Mouse (Mus musculus): ENCODE measurements around the gene Adcy2.

Gene Adcy2

DNA sequence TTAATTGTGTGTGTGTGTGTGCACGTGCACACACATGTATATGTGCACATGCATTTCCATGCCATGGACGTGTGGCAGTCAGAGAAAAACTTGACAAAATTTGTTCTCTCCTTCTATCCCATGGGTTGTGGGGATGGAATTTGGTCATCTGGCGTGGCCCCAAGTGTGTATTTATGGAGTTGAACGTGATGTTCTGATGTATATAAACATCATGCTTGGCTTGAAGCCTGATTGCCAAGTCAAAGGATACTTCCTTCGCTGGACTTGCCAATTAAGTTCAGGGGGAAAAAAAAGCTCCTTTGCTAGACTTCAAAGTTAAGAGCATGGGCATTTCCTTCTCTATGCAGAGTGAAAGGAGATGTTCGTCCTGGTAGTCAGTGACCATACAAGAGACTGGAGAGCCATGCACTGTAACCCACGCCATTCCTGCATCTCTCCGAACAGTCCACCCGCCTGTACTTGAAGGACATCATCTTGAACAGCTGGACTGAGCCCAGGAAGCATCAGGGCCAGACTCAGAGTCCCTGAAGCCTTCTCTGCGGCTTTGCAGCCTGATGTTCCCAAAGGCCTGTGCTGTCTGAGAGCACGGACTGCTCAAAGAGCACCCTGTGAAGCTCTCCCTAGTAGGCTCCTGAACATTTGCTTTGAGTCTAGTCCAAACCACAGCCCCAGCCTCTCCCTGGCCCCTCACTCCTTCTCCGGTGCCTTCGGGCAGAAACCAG, 178.3 kb downstream of the Adcy2 start:
- no peak for DNase-seq

GRCm38 (mm10) chr13:68815704-68816477, 183.4 kb downstream of the Adcy2 start:
- no peak for DNase-seq

DNA sequence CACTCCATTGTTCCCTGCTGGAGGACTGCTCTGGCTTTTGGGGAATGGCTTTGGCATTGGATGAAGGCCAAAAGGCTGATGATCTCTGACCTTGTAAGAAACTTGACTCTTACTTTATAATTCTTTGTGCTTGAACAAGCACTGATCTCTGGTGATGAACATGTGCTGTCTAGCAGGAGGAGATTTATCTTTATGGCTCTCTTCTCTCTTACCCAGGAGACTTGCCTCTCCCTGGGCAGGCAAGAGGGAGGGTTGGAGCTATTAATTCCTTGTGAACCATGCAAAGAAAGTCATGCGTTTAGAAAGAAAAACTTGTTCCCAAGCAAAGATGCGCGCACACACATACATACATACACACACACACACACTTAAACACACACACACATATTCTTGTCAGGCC, 188.2 kb downstream of the Adcy2 start:
- no peak for DNase-seq

- peak; percentile 12 for DNase-seq
Measured at GRCm38 (mm10) chr13:68799777-68800176, 199.6 kb downstream of the Adcy2 start.

GRCm38 (mm10) chr13:68793286-68793685, 206.1 kb downstream of the Adcy2 start:
- no peak for DNase-seq

DNA sequence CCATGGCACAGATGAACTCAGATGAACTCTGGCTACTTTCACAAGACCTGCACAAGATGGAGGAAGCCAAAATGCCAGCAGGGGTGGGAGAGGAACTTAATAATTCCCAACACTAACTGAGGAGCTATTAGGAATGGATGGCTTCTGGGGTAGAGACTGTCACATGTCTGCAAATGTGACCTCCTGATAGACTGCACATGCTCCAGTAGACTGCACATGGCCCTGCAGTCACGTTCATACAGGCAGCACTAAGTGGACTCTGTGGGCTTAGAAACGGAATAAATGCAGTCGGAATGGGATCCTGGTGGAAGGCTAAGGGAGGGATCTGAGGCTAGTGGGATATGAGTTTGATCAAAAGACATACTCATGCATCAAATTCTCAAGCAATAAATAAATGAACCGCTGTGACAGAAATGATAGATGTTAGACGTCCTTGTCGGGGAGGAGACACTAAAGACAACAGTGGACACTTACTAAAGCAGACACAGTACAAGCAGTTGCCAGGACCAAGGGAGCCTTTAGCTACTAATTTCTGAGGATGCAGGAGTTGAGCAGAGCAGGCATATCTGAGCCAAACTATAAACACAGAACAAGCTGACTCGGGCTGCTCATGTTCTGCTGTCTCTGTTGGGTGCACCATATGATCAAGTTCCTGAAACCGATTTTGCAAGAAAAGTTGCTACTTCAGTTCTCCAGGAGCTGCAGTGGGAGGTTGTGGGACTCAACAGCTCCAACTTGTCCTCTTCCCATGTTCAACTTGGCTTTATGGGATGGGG, 211.9 kb downstream of the Adcy2 start:
- no peak for DNase-seq

GRCm38 (mm10) chr13:68783096-68783495, 216.2 kb downstream of the Adcy2 start:
- DNase-seq: no peak

DNA sequence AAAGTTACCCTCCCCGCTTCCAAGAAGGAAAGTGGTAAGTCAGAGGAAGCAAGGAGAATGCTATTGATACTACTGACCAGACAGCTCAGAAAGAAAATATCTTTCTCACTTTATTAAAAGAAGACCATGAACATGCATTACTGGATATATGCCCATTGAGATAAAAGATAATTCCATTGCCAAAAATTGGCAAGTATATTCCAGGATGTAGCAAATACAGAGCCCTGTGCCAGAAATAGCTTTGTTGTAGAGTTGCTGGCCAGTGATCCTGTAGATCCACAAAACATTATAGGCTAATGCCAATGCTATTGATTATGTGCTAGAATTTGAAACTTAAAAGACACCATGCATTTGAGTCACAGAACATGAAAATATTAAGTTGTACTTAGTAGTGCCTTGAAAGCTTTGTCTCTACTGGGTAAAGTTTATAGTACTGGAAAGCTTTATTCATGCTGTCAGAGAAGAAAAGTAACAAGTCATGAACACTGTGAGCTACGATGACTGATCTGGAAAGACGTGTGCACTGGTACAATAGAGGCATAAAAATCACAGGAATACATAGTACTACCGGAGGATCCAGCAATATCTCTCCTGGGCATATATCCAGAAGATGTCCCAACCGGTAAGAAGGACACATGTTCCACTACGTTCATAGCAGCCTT, 221.2 kb downstream of the Adcy2 start:
- no peak for DNase-seq

DNA sequence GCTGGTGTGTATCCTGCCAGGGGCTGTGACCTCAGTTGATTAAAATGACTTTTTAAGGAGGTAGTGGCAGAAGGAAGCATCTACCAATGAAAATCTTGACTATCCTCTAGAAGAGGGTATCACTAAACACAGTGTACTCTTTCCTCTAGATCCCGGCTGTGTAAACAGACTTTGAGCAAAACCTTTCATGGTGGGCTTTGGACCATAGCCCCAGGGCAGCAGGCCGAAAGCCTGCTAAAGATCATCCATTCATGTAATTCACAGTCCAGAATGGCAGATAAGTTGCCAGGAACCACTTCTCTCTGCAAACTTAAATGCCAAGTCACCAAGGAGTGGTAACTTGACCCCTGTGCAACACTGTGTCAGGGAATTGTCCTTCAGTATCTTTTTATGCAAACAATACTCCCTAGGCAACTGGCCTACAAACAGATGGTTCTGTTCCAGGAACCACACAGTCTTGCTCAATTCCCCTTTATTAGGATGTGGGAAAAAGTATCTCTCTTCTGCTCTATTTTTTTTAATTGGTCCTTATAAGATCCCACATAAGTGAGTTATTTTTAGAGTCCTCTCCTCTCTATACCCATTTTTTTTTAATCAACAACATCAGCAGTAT, 225.6 kb downstream of the Adcy2 start:
- no peak for DNase-seq

GRCm38 (mm10) chr13:68768588-68768987, 230.8 kb downstream of the Adcy2 start:
- no peak for DNase-seq

DNA sequence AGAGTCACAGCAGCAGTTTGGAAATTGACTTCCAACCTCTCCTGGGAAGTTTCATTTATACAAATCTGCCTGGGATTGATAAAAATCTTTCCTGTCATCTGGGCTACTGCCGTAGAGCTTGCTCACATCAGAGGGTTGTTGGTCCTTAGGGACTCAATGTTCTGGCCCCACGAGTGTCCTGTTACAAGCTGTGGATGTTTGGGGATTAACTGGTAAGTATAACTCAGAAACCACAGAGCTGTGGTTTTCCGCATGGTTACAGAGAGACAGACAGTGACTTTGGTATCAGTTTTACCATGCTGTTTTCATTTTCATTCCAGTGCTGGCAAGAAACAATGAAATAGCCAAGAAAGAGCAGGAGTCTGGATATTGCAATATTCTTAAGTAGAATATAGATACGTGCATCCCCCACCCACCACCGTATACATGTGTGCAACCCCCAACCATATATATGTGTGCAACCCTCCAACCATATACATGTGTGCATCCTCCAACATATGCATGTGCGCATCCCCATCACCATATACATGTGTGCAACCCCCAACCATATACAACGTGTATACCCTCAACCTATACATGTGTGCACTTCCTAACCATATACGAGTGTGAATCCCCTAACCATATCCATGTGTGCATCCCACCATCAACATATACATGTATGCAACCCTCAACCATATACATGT, 233.3 kb downstream of the Adcy2 start:
- DNase-seq: no peak

- DNase-seq: no peak
Measured at GRCm38 (mm10) chr13:68764614-68765013, 234.7 kb downstream of the Adcy2 start.

DNA sequence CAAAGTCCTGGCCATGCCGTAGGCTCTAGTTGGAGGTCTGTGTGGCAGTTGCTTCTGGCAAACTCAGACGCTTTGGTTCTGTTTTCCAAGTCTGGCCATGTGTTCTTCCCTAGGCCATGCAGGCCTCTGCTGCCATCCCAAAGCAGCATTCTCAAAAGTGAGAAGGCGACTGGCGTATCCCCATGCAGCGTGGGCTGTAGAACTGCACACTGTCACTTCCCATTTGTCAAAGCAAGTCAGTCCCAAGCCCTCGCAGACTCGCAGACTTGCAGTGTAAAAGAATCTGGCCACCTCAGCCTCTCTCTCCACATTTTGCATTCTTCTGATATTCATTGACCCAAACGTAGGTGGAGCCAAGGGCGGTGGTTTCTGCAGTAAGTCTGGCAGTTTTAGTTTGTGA, 249.5 kb downstream of the Adcy2 start:
- DNase-seq: no peak

GRCm38 (mm10) chr13:68749370-68749769, 250.0 kb downstream of the Adcy2 start:
- DNase-seq: no peak

GRCm38 (mm10) chr13:68745426-68745825, 253.9 kb downstream of the Adcy2 start:
- DNase-seq: no peak

- DNase-seq: no peak
Measured at GRCm38 (mm10) chr13:68712661-68713060, 286.7 kb downstream of the Adcy2 start.

- no peak for DNase-seq
Measured at GRCm38 (mm10) chr13:68707296-68707747, 292.0 kb downstream of the Adcy2 start.

GRCm38 (mm10) chr13:68684919-68685318, 314.4 kb downstream of the Adcy2 start:
- DNase-seq: no peak

- no peak for DNase-seq
Measured at GRCm38 (mm10) chr13:68680429-68680828, 318.9 kb downstream of the Adcy2 start.

DNA sequence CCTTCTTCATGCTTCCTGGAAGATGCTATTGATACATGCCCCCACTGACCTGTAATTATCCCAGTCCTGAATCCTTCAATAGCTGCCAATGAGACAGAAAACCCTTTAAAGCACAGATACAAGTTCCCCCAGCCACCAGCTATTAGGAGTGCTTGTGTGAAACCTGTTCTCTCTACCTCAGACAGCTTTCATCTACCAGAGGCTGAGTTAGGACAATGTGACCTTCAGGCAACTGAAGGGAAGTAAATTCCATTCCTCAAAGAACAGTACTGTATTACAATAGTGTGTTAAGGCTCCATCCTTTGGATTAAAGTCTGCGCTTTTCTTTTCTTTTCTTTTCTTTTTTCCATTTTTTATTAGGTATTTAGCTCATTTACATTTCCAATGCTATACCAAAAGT, 356.6 kb downstream of the Adcy2 start:
- DNase-seq: no peak

DNA sequence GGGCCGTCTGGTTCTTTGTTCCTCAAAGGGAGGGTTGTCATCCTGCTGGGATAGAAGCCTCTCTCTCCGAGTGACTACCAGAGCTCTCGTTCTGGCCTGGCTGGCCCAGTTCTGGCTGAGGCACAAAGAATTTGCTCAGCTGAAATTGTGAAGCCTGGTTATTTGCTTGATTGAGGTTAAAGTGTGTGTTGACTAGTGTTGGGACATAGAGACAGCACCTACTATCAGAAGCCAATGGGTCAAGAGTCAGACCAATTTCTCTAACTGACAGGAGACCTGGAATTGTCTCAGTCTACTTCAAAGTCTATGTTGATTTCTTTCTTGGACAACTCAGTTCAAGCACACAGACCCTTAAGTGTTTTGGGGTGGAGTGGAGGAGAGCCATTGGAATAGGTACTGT, 372.3 kb downstream of the Adcy2 start:
- DNase-seq: no peak

GRCm38 (mm10) chr13:68622792-68623191, 376.5 kb downstream of the Adcy2 start:
- DNase-seq: no peak

All from kidney, adult 9 months (tissue).